Mouse (Mus musculus) megakaryocyte progenitor cell, adult 5-6 weeks (primary cell): ENCODE results near the gene Sorl1. TPM values are rescaled to one million over a fixed set of nuclear protein-coding genes. Genes with fewer than 3 reads are reported as not detected.

ENCODE experiments used
- ATAC-seq: replicated peaks from 2 replicates; pipeline ENCODE4 v1.8.0; 2016; ENCODE audit warnings: mild to moderate bottlenecking, moderate TSS enrichment, inconsistent platforms; ENCODE audit not compliant: poor library complexity
- total RNA-seq, 2 experiments: library from RNA; stranded (forward) in 1 of 2; stranded (reverse) in 1 of 2; fragments of 157-497, 149-512 nt in 1 of 2; fragments of 200-1000 nt in 1 of 2; gene quantifications; 2 replicates each; pipeline versions ENCODE4 v1.2.3 to v1.2.4; 2015 to 2017

Sorl1 gene
- total RNA-seq, 2 experiments from 2014 or later = 26.8 to 29.4 TPM

- ATAC-seq = no peak
These were observed 104.6 kb downstream of the Sorl1 start for GRCm38 (mm10) chr9:42019308-42020031.

GRCm38 (mm10) chr9:42008501-42008900 lies 115.6 kb downstream of the Sorl1 start:
- no peak for ATAC-seq

GRCm38 (mm10) chr9:42005101-42005500 lies 119.0 kb downstream of the Sorl1 start:
- ATAC-seq = no peak

GRCm38 (mm10) chr9:42004140-42004539 lies 120.0 kb downstream of the Sorl1 start:
- no peak for ATAC-seq

- peak; percentile 71 for ATAC-seq
These were observed 124.3 kb downstream of the Sorl1 start for GRCm38 (mm10) chr9:41999498-42000473.

GRCm38 (mm10) chr9:41995278-41995677 lies 128.8 kb downstream of the Sorl1 start:
- ATAC-seq = no peak

GRCm38 (mm10) chr9:41993821-41994220 lies 130.3 kb downstream of the Sorl1 start:
- ATAC-seq = no peak

GRCm38 (mm10) chr9:41992841-41993240 lies 131.3 kb downstream of the Sorl1 start:
- no peak for ATAC-seq

GRCm38 (mm10) chr9:41985636-41986035 lies 138.5 kb downstream of the Sorl1 start:
- ATAC-seq = no peak

GRCm38 (mm10) chr9:41985052-41985451 lies 139.0 kb downstream of the Sorl1 start:
- ATAC-seq = no peak

GRCm38 (mm10) chr9:41984306-41984705 lies 139.8 kb downstream of the Sorl1 start:
- no peak for ATAC-seq

GRCm38 (mm10) chr9:41983286-41983685 lies 140.8 kb downstream of the Sorl1 start:
- ATAC-seq = no peak

GRCm38 (mm10) chr9:41982760-41983159 lies 141.3 kb downstream of the Sorl1 start:
- no peak for ATAC-seq

GRCm38 (mm10) chr9:41982023-41982422 lies 142.1 kb downstream of the Sorl1 start:
- ATAC-seq = no peak

- no peak for ATAC-seq
These were observed 142.8 kb downstream of the Sorl1 start for GRCm38 (mm10) chr9:41981306-41981705.

GRCm38 (mm10) chr9:41980796-41981195 lies 143.3 kb downstream of the Sorl1 start:
- ATAC-seq = no peak

GRCm38 (mm10) chr9:41978366-41978765 lies 145.7 kb downstream of the Sorl1 start:
- ATAC-seq = no peak

- ATAC-seq = no peak
These were observed 148.1 kb downstream of the Sorl1 start for GRCm38 (mm10) chr9:41975968-41976367.

- ATAC-seq = no peak
These were observed 149.4 kb downstream of the Sorl1 start for GRCm38 (mm10) chr9:41974661-41975060.

- no peak for ATAC-seq
These were observed 150.1 kb downstream of the Sorl1 start for GRCm38 (mm10) chr9:41973775-41974657.

GRCm38 (mm10) chr9:41969961-41970360 lies 154.1 kb downstream of the Sorl1 start:
- no peak for ATAC-seq
